Mouse (Mus musculus): ENCODE measurements at regions not wholly inside any gene's neighbourhood (a gene's known extent, or its start where the extent isn't known, plus 50 kb on each side); places are given as distances from the start of the nearest gene placed in this dataset.

GRCm38 (mm10) chr11:117557474-117558381, 73.6 kb downstream of the Gm11733 start:
- no peak for TF ChIP-seq GATA1 (IDR thresholded peaks at IDR 0.05; ENCODE audit: borderline replicate concordance, low read length)
- Histone ChIP-seq H3K9me3 (peaks cover 16% of the 10 kb centered on the region), H3K4me1 (no peaks in the 10 kb centered on the region)

GRCm38 (mm10) chr11:117559839-117560238, 75.7 kb downstream of the Gm11733 start:
- peaks cover 30% of the 10 kb centered on the region for H3K9me3 ChIP-seq
- no peak for TF ChIP-seq GATA1 (IDR thresholded peaks at IDR 0.05; ENCODE audit: borderline replicate concordance, low read length)
- TF ChIP-seq FLI1 (IDR thresholded peaks at IDR 0.05; ENCODE audit: low read length), result no peak
- no peaks in the 10 kb centered on the region for H3K36me3 ChIP-seq (replicated peaks; ENCODE audit: low read length)
- no peak overlapping the region for H3K4me3 ChIP-seq (replicated peaks)
- H3K4me1 ChIP-seq, result no peaks in the 10 kb centered on the region
- peaks cover 24% of the 10 kb centered on the region for H3K27me3 ChIP-seq (replicated peaks)

More at GRCm38 (mm10) chr11:117557474-117558381, 73.6 kb downstream of the Gm11733 start:
- H3K4me3 ChIP-seq (replicated peaks), result no peak overlapping the region
- peaks cover 24% of the 10 kb centered on the region for H3K27me3 ChIP-seq (replicated peaks)
- no peaks in the 10 kb centered on the region for H3K36me3 ChIP-seq (replicated peaks; ENCODE audit: low read length)

DNA sequence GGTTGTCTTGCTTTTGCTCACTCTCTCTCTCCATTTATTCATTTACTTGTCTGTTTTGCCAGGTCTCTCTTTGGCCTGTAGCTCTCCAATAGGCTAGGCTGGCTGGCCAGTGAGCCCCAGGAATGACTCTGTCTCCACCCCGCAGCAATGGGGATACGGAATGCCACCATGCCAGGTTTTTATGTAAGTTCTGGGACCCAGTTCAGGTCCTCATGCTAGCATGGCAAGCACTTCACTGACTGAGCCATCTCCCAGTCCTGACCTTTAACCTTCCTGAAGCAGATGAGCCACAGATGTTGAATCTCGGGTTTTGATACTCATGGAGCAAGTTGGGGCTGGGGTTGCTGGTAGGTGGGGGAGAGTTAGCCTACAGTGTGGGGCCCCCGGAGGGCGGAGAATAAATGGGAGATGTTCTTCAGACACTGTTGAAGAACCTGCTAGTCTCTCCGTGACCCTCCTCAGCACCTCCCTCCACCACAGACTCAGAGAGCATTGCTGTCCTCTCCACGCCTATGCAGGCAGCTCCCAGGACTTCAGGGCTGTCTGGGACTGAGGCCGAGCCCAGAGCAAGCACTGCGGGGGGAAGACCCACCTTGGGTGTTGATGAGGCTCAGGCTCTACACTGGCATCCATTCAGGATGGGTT, 83.9 kb downstream of the Gm11733 start:
- no peak overlapping the region for H3K4me3 ChIP-seq (replicated peaks)
- no peaks in the 10 kb centered on the region for H3K36me3 ChIP-seq (replicated peaks; ENCODE audit: low read length)
- H3K4me1 ChIP-seq, result no peaks in the 10 kb centered on the region
- no peak for TF ChIP-seq FLI1 (IDR thresholded peaks at IDR 0.05; ENCODE audit: low read length)
- TF ChIP-seq GATA1 (IDR thresholded peaks at IDR 0.05; ENCODE audit: borderline replicate concordance, low read length), result no peak
- H3K27me3 ChIP-seq (replicated peaks), result peaks cover 48% of the 10 kb centered on the region
- peaks cover 23% of the 10 kb centered on the region for H3K9me3 ChIP-seq

DNA sequence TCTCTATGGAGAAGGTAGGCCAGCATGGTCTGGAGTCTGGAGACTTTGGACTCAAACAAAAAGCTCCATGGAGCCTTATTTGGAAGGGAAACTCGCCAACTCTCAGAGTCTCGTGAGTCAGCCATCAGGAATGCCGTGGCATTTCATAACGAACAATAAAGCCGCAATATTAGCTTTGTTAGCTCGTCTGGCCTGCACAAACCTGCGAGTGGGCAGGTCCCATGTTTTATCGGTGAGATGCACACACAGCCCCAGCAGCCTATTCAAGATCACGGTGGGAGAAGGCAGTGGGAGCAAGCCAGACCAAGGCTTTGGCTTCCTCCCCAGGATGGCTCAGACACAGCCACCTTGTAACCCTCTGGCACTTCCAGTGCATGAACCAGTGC, 84.4 kb downstream of the Gm11733 start:
- Histone ChIP-seq H3K9me3 (peaks cover 22% of the 10 kb centered on the region), H3K27me3 (replicated peaks) (peaks cover 49% of the 10 kb centered on the region), H3K36me3 (replicated peaks; ENCODE audit: low read length) (no peaks in the 10 kb centered on the region), H3K4me3 (replicated peaks) (no peak overlapping the region), H3K4me1 (no peaks in the 10 kb centered on the region)
- TF ChIP-seq GATA1 (IDR thresholded peaks at IDR 0.05; ENCODE audit: borderline replicate concordance, low read length) (no peak), FLI1 (IDR thresholded peaks at IDR 0.05; ENCODE audit: low read length) (no peak)

- Histone ChIP-seq H3K36me3 (replicated peaks; ENCODE audit: low read length) (no peaks in the 10 kb centered on the region), H3K9me3 (peaks cover 15% of the 10 kb centered on the region), H3K4me1 (no peaks in the 10 kb centered on the region), H3K4me3 (replicated peaks) (no peak overlapping the region), H3K27me3 (replicated peaks) (peaks cover 51% of the 10 kb centered on the region)
- no peak for TF ChIP-seq FLI1 (IDR thresholded peaks at IDR 0.05; ENCODE audit: low read length)
- TF ChIP-seq GATA1 (IDR thresholded peaks at IDR 0.05; ENCODE audit: borderline replicate concordance, low read length), result no peak
Observed at GRCm38 (mm10) chr11:117569566-117570101, 84.5 kb upstream of the Tnrc6c start.

DNA sequence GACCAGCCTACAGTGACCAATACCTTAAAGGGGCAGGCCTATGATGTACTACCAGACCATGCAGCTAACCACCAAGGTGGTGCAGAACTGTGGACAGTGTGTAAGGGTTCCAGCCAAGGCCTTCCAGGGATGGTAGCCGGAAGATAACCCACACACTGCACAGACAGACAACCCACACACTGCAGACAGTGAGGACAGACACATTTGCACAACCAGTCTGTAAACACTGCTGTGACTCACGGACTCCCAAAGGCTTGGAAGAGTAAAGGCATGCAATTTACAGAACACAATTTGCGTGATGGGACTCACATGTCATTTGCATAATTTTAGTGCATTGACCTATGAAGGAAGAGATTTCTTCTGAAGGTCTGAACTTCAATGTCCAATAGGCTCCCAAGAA, 82.2 kb upstream of the Tnrc6c start:
- Histone ChIP-seq H3K27me3 (replicated peaks) (peaks cover 46% of the 10 kb centered on the region), H3K4me1 (no peaks in the 10 kb centered on the region), H3K36me3 (replicated peaks; ENCODE audit: low read length) (no peaks in the 10 kb centered on the region), H3K4me3 (replicated peaks) (no peak overlapping the region), H3K9me3 (0 out of 2 replicates have a peak, but pooled peaks cover 4% of the 10 kb centered on the region)
- TF ChIP-seq FLI1 (IDR thresholded peaks at IDR 0.05; ENCODE audit: low read length) (no peak), GATA1 (IDR thresholded peaks at IDR 0.05; ENCODE audit: borderline replicate concordance, low read length) (no peak)

- Histone ChIP-seq H3K27me3 (replicated peaks) (peaks cover 50% of the 10 kb centered on the region), H3K4me1 (no peaks in the 10 kb centered on the region), H3K36me3 (replicated peaks; ENCODE audit: low read length) (no peaks in the 10 kb centered on the region), H3K4me3 (replicated peaks) (no peak overlapping the region), H3K9me3 (0 out of 2 replicates have a peak, but pooled peaks cover 4% of the 10 kb centered on the region)
- TF ChIP-seq FLI1 (IDR thresholded peaks at IDR 0.05; ENCODE audit: low read length), result no peak
- TF ChIP-seq GATA1 (IDR thresholded peaks at IDR 0.05; ENCODE audit: borderline replicate concordance, low read length), result no peak
Observed at GRCm38 (mm10) chr11:117574721-117575120, 79.4 kb upstream of the Tnrc6c start.

DNA sequence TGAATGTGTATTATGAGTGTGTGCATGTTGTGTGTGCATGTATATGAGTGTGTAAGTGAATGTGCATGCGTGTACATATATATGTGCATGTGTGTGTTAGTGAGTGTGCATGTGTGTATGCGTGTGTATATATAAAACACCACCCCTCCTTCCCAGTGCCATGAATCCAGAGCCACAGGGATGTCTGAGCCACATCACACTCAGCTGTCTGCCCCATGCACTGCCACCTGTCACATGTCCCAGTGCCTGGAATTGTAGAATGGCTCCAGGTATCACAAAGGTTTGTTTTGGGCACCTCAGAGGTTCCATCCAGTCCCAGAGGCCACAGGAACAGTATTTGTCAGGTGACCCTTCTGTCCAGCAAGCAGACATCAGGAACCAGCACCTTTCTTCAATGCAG, 75.0 kb upstream of the Tnrc6c start:
- no peaks in the 10 kb centered on the region for H3K4me1 ChIP-seq
- peaks cover 8% of the 10 kb centered on the region for H3K9me3 ChIP-seq
- no peaks in the 10 kb centered on the region for H3K36me3 ChIP-seq (replicated peaks; ENCODE audit: low read length)
- TF ChIP-seq FLI1 (IDR thresholded peaks at IDR 0.05; ENCODE audit: low read length) (no peak), GATA1 (IDR thresholded peaks at IDR 0.05; ENCODE audit: borderline replicate concordance, low read length) (no peak)
- H3K4me3 ChIP-seq (replicated peaks), result no peak overlapping the region
- peaks cover 48% of the 10 kb centered on the region for H3K27me3 ChIP-seq (replicated peaks)

GRCm38 (mm10) chr11:117579720-117580119, 74.4 kb upstream of the Tnrc6c start:
- Histone ChIP-seq H3K4me1 (no peaks in the 10 kb centered on the region), H3K36me3 (replicated peaks; ENCODE audit: low read length) (no peaks in the 10 kb centered on the region), H3K27me3 (replicated peaks) (peaks cover 47% of the 10 kb centered on the region), H3K4me3 (replicated peaks) (no peak overlapping the region), H3K9me3 (peaks cover 11% of the 10 kb centered on the region)
- TF ChIP-seq FLI1 (IDR thresholded peaks at IDR 0.05; ENCODE audit: low read length), result no peak
- no peak for TF ChIP-seq GATA1 (IDR thresholded peaks at IDR 0.05; ENCODE audit: borderline replicate concordance, low read length)

DNA sequence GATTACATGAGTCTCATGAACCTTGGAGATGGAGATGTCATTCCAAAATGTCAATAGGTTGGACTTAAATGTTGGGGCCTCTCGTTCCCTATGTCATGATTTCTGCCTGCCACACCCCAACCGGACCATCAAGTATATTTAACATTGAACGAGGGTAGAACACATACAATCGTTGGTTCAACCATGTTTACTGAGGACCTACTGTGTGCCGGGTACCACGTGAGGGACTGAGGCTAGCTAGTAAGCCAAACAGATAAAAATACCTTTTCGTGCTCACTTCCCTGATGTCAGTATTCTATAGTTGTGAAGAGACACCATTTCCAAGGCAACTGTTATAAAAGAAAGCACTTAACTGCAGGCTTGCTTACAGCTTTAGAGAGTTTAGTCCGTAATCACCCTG, 70.6 kb upstream of the Tnrc6c start:
- Histone ChIP-seq H3K4me3 (replicated peaks) (no peak overlapping the region), H3K36me3 (replicated peaks; ENCODE audit: low read length) (no peaks in the 10 kb centered on the region), H3K27me3 (replicated peaks) (peaks cover 45% of the 10 kb centered on the region), H3K9me3 (peaks cover 40% of the 10 kb centered on the region), H3K4me1 (no peaks in the 10 kb centered on the region)
- TF ChIP-seq FLI1 (IDR thresholded peaks at IDR 0.05; ENCODE audit: low read length), result no peak
- no peak for TF ChIP-seq GATA1 (IDR thresholded peaks at IDR 0.05; ENCODE audit: borderline replicate concordance, low read length)

All from megakaryocyte, embryonic 14.5 days (primary cell).